Mouse (Mus musculus) heart, embryonic 11.5 days (tissue): ENCODE measurements around the gene Glb1. TPM values are rescaled to one million over a fixed set of nuclear protein-coding genes. Genes with fewer than 3 reads are reported as not detected.

ENCODE experiments used
- ATAC-seq: fragments of 200-750 bp; cut with Nextera tagmentation; replicated peaks from 2 replicates; pipeline ENCODE4 v1.8.0; 2017; ENCODE audit warnings: moderate library complexity; ENCODE audit not compliant: insufficient number of reproducible peaks, low FRiP score, low TSS enrichment
- H3K27ac ChIP-seq: fragments of 300-500 bp; sonication (generic); 2 replicates; pipeline ENCODE4 v1.5.1; 2014; ENCODE audit warnings: mild to moderate bottlenecking, low read depth, low read length
- H3K27me3 ChIP-seq: fragments of 300-500 bp; sonication (generic); 2 replicates; pipeline ENCODE4 v1.6.1; 2014; ENCODE audit warnings: mild to moderate bottlenecking, low read length, mixed read lengths; ENCODE audit not compliant: control insufficient read depth, insufficient read depth
- H3K36me3 ChIP-seq: fragments of 300-500 bp; sonication (generic); 2 replicates; pipeline ENCODE4 v1.6.1; 2014; ENCODE audit warnings: mild to moderate bottlenecking, low read length, moderate library complexity, mixed read lengths; ENCODE audit not compliant: control insufficient read depth, insufficient read depth
- H3K4me1 ChIP-seq: fragments of 300-500 bp; sonication (generic); 2 replicates; pipeline ENCODE4 v1.6.1; 2014; ENCODE audit warnings: low read length; ENCODE audit not compliant: control insufficient read depth, insufficient read depth
- H3K4me2 ChIP-seq: fragments of 300-500 bp; sonication (generic); 2 replicates; pipeline ENCODE4 v1.6.1; 2014; ENCODE audit warnings: mild to moderate bottlenecking, moderate library complexity
- H3K4me3 ChIP-seq: fragments of 300-500 bp; sonication (generic); 2 replicates; pipeline ENCODE4 v1.5.1; 2014; ENCODE audit warnings: low read depth, low read length
- H3K9ac ChIP-seq: fragments of 300-500 bp; sonication (generic); 2 replicates; pipeline ENCODE4 v1.6.1; 2014; ENCODE audit warnings: mild to moderate bottlenecking, low read depth, low read length, moderate library complexity
- H3K9me3 ChIP-seq: fragments of 300-500 bp; sonication (generic); replicated peaks from 2 replicates; pipeline ENCODE4 v1.6.1; 2016; ENCODE audit warnings: low read length; ENCODE audit not compliant: control insufficient read depth
- WGBS: fragments of 180-500 bp; shearing (Covaris S2); extraction: QIAGEN DNeasy Blood & Tissue Kit; methylation state at CpG from one replicate; pipeline ENCODE4 v1.1.7; 2014; ENCODE audit not compliant: insufficient replicate concordance; 5-methylcytosine and 5-hydroxymethylcytosine counted together
- polyA plus RNA-seq: library from polyadenylated mRNA; unstranded; fragments of >200 nt; fragmentation: Nextera tagmentation; extraction: Ambion mirVana; gene quantifications from 2 replicates; pipeline ENCODE4 v1.2.1, GENCODE M21; 2014

Gene Glb1
- polyA plus RNA-seq, 1 experiment from 2014 or later: 39.6 TPM

- no peak overlapping the region for H3K9ac ChIP-seq
- H3K4me3 ChIP-seq: no peak overlapping the region
- no peak for ATAC-seq
- H3K36me3 ChIP-seq: peaks cover 8% of the 10 kb centered on the region
- no peak overlapping the region for H3K27ac ChIP-seq
- H3K4me2 ChIP-seq: no peak overlapping the region
- 72% methylated on average over 3 of the region's 3 CpGs for WGBS
- no peaks in the 10 kb centered on the region for H3K9me3 ChIP-seq
- H3K27me3 ChIP-seq: no peaks in the 10 kb centered on the region
- H3K4me1 ChIP-seq: no peaks in the 10 kb centered on the region
These were observed 57.6 kb downstream of the Glb1 start for GRCm38 (mm10) chr9:114458436-114458835.

- H3K36me3 ChIP-seq: peaks cover 12% of the 10 kb centered on the region
- no peak for ATAC-seq
- no peak overlapping the region for H3K9ac ChIP-seq
- H3K4me3 ChIP-seq: no peak overlapping the region
- no peak overlapping the region for H3K4me2 ChIP-seq
- H3K9me3 ChIP-seq: no peaks in the 10 kb centered on the region
- H3K27ac ChIP-seq: no peak overlapping the region
- H3K27me3 ChIP-seq: no peaks in the 10 kb centered on the region
- H3K4me1 ChIP-seq: no peaks in the 10 kb centered on the region
- 91% methylated on average over 7 of the region's 7 CpGs for WGBS
These were observed 61.7 kb downstream of the Glb1 start for GRCm38 (mm10) chr9:114462569-114462968.

GRCm38 (mm10) chr9:114465442-114465841 is 64.6 kb downstream of the Glb1 start:
- Histone ChIP-seq H3K4me3 (no peak overlapping the region), H3K9me3 (no peaks in the 10 kb centered on the region), H3K36me3 (peaks cover 8% of the 10 kb centered on the region), H3K4me1 (no peaks in the 10 kb centered on the region), H3K9ac (no peak overlapping the region), H3K27ac (no peak overlapping the region), H3K27me3 (no peaks in the 10 kb centered on the region), H3K4me2 (no peak overlapping the region)
- WGBS: 51% methylated on average over 6 of the region's 6 CpGs
- ATAC-seq: no peak

GRCm38 (mm10) chr9:114466871-114467270 is 66.0 kb downstream of the Glb1 start:
- Histone ChIP-seq H3K36me3 (peaks cover 8% of the 10 kb centered on the region), H3K27me3 (no peaks in the 10 kb centered on the region), H3K9me3 (no peaks in the 10 kb centered on the region), H3K4me2 (no peak overlapping the region), H3K27ac (no peak overlapping the region), H3K4me1 (no peaks in the 10 kb centered on the region), H3K9ac (no peak overlapping the region), H3K4me3 (no peak overlapping the region)
- peak; percentile 69 for ATAC-seq
- WGBS: 69% methylated on average over 7 of the region's 7 CpGs

GRCm38 (mm10) chr9:114468217-114468616 is 67.3 kb downstream of the Glb1 start:
- H3K27me3 ChIP-seq: no peaks in the 10 kb centered on the region
- H3K4me1 ChIP-seq: no peaks in the 10 kb centered on the region
- no peak overlapping the region for H3K27ac ChIP-seq
- ATAC-seq: peak; percentile 73
- H3K4me3 ChIP-seq: no peak overlapping the region
- H3K9ac ChIP-seq: no peak overlapping the region
- H3K36me3 ChIP-seq: peaks cover 8% of the 10 kb centered on the region
- no peak overlapping the region for H3K4me2 ChIP-seq
- H3K9me3 ChIP-seq: no peaks in the 10 kb centered on the region
- 79% methylated on average over 5 of the region's 5 CpGs for WGBS

- Histone ChIP-seq H3K27me3 (no peaks in the 10 kb centered on the region), H3K4me2 (no peak overlapping the region), H3K4me3 (no peak overlapping the region), H3K4me1 (no peaks in the 10 kb centered on the region), H3K9ac (no peak overlapping the region), H3K27ac (no peak overlapping the region), H3K36me3 (peaks cover 8% of the 10 kb centered on the region), H3K9me3 (no peaks in the 10 kb centered on the region)
- WGBS: 90% methylated on average over 4 of the region's 4 CpGs
- no peak for ATAC-seq
These were observed 67.8 kb downstream of the Glb1 start for GRCm38 (mm10) chr9:114468701-114469100.

GRCm38 (mm10) chr9:114471892-114472291 is 71.0 kb downstream of the Glb1 start:
- H3K9me3 ChIP-seq: no peaks in the 10 kb centered on the region
- H3K4me2 ChIP-seq: no peak overlapping the region
- no peak overlapping the region for H3K27ac ChIP-seq
- no peaks in the 10 kb centered on the region for H3K36me3 ChIP-seq
- no peak for ATAC-seq
- no peaks in the 10 kb centered on the region for H3K4me1 ChIP-seq
- H3K4me3 ChIP-seq: no peak overlapping the region
- 78% methylated on average over 7 of the region's 7 CpGs for WGBS
- no peaks in the 10 kb centered on the region for H3K27me3 ChIP-seq
- H3K9ac ChIP-seq: no peak overlapping the region

- ATAC-seq: no peak
- no peak overlapping the region for H3K9ac ChIP-seq
- no peaks in the 10 kb centered on the region for H3K27me3 ChIP-seq
- no peak overlapping the region for H3K27ac ChIP-seq
- WGBS: 86% methylated on average over 9 of the region's 9 CpGs
- H3K4me1 ChIP-seq: no peaks in the 10 kb centered on the region
- H3K9me3 ChIP-seq: no peaks in the 10 kb centered on the region
- no peaks in the 10 kb centered on the region for H3K36me3 ChIP-seq
- H3K4me2 ChIP-seq: no peak overlapping the region
- H3K4me3 ChIP-seq: no peak overlapping the region
These were observed 76.1 kb downstream of the Glb1 start for GRCm38 (mm10) chr9:114477019-114477418.

- no peaks in the 10 kb centered on the region for H3K36me3 ChIP-seq
- ATAC-seq: no peak
- H3K4me2 ChIP-seq: no peak overlapping the region
- no peak overlapping the region for H3K4me3 ChIP-seq
- H3K9ac ChIP-seq: no peak overlapping the region
- WGBS: 71% methylated on average over 3 of the region's 3 CpGs
- H3K27ac ChIP-seq: no peak overlapping the region
- no peaks in the 10 kb centered on the region for H3K27me3 ChIP-seq
- no peaks in the 10 kb centered on the region for H3K4me1 ChIP-seq
- H3K9me3 ChIP-seq: no peaks in the 10 kb centered on the region
These were observed 80.1 kb downstream of the Glb1 start for GRCm38 (mm10) chr9:114480940-114481339.
